Mouse (Mus musculus) gastrocnemius, postnatal 36 days (tissue): ENCODE results near the gene Irf2bp2. TPM values are rescaled to one million over a fixed set of nuclear protein-coding genes. Genes with fewer than 3 reads are reported as not detected.

Experiments used
- DNase-seq, 2 experiments: peaks; one replicate each; pipeline ENCODE4 v3.0.0; 2022
- intact Hi-C: fragments of 180-260 bp; cut with DNase I; formaldehyde crosslinking; loops from one replicate; pipeline ENCODE4 v1.15.1; 2025
- total RNA-seq, 2 experiments: library from RNA; stranded (reverse); gene quantifications; 2 replicates each; pipeline ENCODE4 v1.2.3; 2021

Gene Irf2bp2
- total RNA-seq, 2 experiments from 2014 or later, result 26.5 to 30.1 TPM

- DNase-seq, result no peak
- intact Hi-C loops, result loop anchor here (5.0 kb wide), 2 partner anchors 72 to 328 kb away; no protein-coding TSS in a partner anchor
Measured at GRCm38 (mm10) chr8:126589507-126590023, 4.2 kb downstream of the Irf2bp2 start.

DNA sequence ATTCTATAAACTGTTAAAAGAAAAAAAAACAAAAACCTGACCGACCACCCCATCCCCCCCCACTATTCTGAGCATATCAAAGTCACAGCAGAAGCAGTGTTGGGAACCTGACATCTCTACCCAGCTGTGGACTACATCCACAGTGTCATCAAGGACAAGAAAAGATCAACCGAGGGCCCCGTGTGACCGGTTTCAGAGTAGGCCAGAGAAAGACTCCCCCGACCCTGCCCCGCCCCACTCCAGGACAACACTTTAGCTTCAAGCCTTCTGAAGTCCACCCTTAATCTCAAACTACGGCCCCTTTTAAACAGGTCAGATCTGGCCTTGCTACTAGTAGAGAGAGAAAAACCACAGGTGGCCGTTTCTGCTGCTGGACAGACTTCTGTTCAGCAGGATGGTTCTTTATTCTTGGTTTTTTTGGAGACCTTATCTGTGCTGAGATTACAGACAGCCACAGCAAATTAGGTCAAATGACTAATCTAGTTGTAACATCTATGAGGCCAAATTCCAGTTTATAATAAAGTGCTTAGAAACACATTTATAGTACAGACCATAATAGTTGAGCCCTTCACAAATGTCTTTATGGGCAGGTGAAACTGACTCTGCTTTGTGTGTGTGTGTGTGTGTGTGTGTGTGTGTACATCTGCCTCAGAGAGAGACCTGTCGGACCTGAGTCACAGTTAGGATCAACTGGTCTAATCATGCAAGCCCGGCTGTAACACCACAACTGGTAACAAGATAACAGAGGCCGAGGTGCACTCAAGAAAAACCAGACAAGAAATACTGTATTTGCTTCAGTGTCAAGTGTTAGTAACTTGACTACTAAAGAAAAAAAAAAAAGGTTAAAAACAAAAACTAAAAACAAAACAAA lies 4.9 kb downstream of the Irf2bp2 start:
- intact Hi-C loops, result no loop called here

GRCm38 (mm10) chr8:126587836-126588503 lies 5.8 kb downstream of the Irf2bp2 start:
- intact Hi-C loops, result no loop called here

More for the DNA sequence above, 4.9 kb downstream of the Irf2bp2 start:
- DNase-seq, result no peak

GRCm38 (mm10) chr8:126586599-126587577 lies 6.9 kb downstream of the Irf2bp2 start:
- intact Hi-C loops, result no loop called here
- no peak for DNase-seq

More at GRCm38 (mm10) chr8:126587836-126588503, 5.8 kb downstream of the Irf2bp2 start:
- no peak for DNase-seq

- DNase-seq, result no peak
- intact Hi-C loops, result no loop called here
Measured at GRCm38 (mm10) chr8:126586101-126586500, 7.7 kb downstream of the Irf2bp2 start.

DNA sequence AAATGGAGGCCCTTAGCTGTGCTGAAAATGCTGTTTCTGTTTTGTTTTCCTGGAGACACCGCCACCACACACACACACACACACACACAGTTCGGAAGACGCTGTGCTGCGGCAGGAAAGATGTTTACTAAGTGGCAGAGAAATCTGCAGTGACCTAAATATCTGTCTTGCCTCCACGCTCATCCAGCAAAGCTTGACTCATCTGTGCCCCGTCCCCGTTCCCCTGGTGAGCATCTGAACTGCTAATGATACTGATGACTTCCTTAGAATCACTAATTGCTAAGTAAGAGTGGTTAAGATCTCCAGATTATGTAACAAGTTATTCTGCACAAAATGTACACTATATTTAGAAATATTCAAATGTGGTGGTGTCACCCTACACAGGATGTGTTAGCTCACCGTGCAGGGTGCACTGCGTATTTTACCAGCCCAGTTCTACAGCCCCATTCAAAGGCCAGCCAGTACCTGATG lies 8.2 kb downstream of the Irf2bp2 start:
- DNase-seq, result no peak
- intact Hi-C loops, result no loop called here

- DNase-seq, result no peak
- intact Hi-C loops, result loop anchor here (5.0 kb wide), 1 partner anchor 88 kb away; no protein-coding TSS in a partner anchor
Measured at GRCm38 (mm10) chr8:126584844-126585231, 8.9 kb downstream of the Irf2bp2 start.

- intact Hi-C loops, result loop anchor here (5.0 kb wide), 1 partner anchor 87 kb away; no protein-coding TSS in a partner anchor
- peak; percentile 67 to 70 for DNase-seq
Measured at GRCm38 (mm10) chr8:126583971-126584843, 9.6 kb downstream of the Irf2bp2 start.

- intact Hi-C loops, result loop anchor here (5.0 kb wide), 1 partner anchor 86 kb away; no protein-coding TSS in a partner anchor
- DNase-seq, result no peak
Measured at GRCm38 (mm10) chr8:126583534-126583933, 10.3 kb downstream of the Irf2bp2 start.

GRCm38 (mm10) chr8:126583018-126583417 lies 10.8 kb downstream of the Irf2bp2 start:
- DNase-seq, result no peak
- intact Hi-C loops, result loop anchor here (5.0 kb wide), 1 partner anchor 86 kb away; no protein-coding TSS in a partner anchor

- peak; percentile 57 to 61 for DNase-seq
- intact Hi-C loops, result loop anchor here (5.0 kb wide), 1 partner anchor 85 kb away; no protein-coding TSS in a partner anchor
Measured at GRCm38 (mm10) chr8:126582509-126582908, 11.3 kb downstream of the Irf2bp2 start.

DNA sequence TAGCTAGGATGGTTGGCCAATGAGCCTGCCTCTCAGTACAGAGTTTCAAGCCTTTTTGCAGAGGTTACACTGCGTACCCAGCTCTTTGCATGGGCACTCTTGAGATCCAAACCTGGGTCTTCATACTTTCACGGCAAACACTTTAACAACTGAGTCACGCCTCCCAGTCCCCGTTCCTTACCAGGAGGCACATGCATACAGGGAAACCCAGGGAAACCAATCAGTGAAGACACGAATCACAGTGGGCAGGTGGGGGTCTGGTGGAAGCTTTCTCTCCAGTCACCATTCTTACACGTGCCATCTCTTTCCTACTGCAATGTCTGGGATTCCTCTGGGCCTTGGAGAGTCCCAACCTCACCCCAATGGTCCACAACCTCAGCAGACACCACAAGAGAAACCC lies 12.1 kb downstream of the Irf2bp2 start:
- intact Hi-C loops, result loop anchor here (5.0 kb wide), 1 partner anchor 84 kb away; no protein-coding TSS in a partner anchor
- DNase-seq, result no peak

DNA sequence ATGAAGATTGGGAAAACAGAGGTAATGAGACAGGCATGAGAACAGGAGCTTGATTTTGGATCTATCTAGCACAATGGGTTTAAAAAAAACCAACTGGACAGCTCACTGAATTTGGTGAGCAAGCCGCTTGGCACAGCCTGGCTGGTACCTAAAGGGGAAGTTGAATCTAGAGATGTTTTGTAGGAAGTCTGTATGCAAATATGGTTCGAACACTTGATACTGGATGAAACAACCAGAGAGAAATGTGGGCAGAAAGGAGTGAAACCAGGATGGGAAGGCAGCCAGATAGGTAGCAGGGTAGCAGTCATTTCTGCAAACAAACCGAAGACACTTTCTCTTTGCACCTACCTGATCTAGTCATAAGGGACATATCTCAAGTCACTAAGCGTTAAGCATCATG lies 13.0 kb downstream of the Irf2bp2 start:
- DNase-seq, result no peak
- intact Hi-C loops, result loop anchor here (5.0 kb wide), 1 partner anchor 84 kb away; no protein-coding TSS in a partner anchor

DNA sequence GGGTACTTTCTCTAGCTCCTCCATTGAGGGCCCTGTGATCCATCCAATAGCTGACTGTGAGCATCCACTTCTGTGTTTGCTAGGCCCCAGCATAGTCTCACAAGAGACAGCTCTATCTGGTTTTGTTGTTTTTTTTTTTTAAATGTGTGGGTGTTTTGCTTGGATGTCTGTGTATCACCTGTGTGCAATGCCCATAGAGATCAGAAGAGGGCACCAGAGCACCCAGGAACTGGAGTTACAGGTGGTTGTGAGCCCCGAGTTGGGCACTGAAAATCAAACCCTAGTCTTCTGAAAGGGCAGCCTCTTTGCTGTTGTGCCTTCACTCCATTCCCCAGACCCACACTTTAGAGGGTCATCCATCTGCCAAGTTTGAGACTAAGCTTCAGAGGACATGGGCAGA lies 13.7 kb downstream of the Irf2bp2 start:
- DNase-seq, result no peak
- intact Hi-C loops, result loop anchor here (5.0 kb wide), 1 partner anchor 83 kb away; no protein-coding TSS in a partner anchor

GRCm38 (mm10) chr8:126578641-126579040 lies 15.1 kb downstream of the Irf2bp2 start:
- DNase-seq, result no peak
- intact Hi-C loops, result no loop called here

GRCm38 (mm10) chr8:126576919-126577318 lies 16.9 kb downstream of the Irf2bp2 start:
- intact Hi-C loops, result no loop called here
- DNase-seq, result no peak

GRCm38 (mm10) chr8:126576086-126576485 lies 17.7 kb downstream of the Irf2bp2 start:
- intact Hi-C loops, result no loop called here
- no peak for DNase-seq

DNA sequence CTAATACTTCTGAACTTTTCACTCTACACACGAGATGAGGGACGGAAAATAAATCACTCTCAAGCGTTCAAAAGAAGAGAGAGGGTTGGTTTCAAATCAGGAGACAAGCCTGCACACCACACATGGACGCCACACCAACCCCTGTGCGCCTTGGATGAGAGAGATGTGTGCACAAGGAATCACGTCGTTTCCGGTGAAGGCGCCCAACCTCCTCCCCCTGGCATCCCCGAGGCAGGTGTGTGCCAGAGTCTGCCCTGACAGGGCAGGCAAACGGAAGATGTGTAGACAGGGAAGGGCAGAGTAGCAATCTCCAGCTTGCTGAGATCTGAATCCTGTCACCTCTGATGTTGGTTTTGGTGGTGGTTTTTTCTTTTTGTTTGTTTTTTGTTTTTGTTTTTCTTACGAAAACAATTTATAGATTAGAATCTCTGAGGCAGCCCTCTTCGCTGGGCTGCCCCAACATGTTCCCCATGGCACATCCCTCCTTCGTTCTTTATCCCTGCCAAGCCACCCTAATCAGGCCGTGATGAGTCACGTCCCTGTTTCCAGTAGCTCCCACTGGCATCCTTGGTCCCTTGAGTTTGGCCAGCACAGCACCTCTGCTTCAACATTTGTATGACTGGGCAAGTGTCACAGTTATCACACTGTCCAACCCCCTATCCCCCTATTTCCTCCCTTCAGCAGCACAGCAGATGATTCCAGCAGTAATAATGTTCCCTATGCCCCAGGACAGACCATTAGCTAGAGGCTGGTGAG lies 18.7 kb downstream of the Irf2bp2 start:
- DNase-seq, result no peak
- intact Hi-C loops, result no loop called here
